Mouse (Mus musculus) lung, adult 18-20 months (tissue): Measurements from ENCODE around the gene Nedd9.

ENCODE experiments used
- DNase-seq, 2 experiments: peaks; one replicate each; pipeline ENCODE4 v3.0.0; 2022; ENCODE audit warnings: mixed read lengths in 2 of 2

Nedd9 gene

DNA sequence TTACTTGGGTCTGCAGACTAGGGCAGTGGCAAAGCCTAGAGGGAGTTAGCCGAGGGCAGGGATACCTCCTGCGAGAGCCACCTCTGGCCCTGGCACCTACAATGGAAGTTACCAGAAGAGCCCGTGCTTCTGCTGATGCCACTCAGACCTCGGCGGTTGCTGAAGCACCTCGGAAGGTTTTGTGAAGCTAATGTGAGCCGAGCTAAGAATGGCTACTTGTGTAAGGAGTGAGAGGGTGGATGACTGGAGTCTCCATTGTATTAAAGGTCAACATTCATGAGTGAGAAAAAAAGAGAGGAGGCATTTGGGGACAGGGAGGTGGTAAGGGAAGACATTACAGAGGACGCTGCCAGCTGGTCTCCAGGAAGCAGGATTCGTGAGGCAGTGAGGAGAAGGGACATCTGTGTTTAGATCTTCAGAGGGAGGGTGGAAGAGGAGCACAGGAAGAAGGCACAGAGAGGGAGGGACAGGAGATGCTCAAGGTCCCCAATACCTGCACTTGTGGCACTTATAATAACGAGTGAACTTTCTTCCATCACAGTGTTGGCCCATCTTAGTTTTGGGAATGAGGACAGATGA lies 78.7 kb downstream of the Nedd9 start:
- DNase-seq: no peak

DNA sequence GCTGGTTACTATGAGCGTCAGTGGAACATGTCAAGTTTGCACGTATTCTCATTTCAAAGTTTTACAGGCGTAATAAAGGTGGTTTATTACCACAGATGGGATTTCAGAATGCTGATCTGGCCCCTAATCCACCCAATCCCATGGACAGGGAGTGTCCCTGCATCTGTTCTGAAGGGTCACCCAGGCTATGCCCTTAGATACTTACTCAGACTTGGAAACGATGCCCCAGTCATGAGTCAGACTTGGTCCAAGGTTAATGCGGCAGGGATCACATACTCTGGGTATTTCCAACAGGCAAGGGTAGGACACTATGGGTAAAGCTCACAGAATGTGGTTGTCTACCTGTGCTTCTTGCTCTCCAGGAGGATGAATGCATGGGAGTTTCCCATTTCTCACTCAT lies 82.2 kb downstream of the Nedd9 start:
- no peak for DNase-seq

DNA sequence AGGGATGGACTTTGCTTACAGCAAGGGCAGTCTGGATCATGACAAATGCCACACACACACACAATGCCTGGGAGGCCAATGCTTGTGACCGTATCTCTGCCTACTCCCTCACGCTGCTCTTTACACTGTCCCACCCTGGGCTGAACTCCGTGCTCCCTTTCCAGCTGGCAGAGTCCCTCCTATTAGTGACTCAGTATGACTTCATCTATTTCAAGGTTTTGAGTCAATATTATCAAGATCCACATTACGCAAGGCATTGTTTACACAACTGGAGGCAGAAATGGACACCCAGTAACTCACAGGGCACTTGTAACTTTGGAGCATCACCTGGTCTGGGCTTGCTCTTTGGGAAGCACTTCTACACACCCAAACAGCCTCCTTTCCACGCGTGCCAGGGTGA lies 83.3 kb downstream of the Nedd9 start:
- peak; percentile 83 to 90 for DNase-seq

DNA sequence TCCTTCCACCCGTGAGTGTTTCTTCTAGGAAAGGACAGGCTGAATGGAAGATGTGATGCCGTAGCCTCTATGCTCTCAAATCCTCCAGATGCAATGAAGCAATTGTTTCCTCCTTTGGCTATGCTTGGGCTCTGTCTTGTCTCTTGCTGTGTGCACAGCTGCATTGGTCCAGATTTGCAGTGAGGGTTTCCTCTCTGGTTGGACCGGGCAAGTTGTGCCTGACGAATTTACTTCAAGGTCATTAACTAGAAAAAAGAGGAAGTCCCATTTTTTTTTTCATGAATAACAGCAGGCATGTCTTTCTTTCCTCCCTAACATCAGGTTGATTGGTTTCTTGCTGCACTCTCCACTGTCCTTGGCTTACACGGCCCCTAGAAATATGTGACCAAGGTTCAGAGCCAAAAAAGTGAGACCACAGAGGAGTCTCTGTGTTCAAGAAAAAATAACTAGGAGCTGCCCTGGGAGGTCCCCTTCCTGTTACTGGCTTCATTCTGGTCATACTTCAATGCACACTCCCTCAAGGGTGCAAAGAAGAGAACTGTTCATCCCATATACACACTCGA lies 84.6 kb downstream of the Nedd9 start:
- DNase-seq: no peak

DNA sequence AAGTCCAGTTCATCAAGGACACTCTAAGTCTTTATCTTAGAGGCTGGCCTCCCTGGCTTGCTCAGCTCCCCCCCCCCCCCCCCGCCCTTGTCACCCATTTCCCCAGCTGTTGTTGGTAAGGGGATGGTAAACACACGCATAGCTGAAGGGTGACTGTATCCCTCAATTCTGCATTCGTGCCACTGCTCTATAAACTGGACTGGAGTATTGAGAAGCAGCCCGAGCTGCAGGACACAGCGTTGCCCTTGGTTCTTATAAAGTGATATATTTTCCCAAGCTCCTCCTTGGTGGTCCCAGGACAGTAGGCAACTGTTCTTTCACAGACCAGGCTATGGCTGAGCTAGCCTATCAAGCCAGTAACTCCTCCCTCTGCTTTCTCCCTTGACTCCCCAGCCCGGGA lies 85.4 kb downstream of the Nedd9 start:
- DNase-seq: no peak

DNA sequence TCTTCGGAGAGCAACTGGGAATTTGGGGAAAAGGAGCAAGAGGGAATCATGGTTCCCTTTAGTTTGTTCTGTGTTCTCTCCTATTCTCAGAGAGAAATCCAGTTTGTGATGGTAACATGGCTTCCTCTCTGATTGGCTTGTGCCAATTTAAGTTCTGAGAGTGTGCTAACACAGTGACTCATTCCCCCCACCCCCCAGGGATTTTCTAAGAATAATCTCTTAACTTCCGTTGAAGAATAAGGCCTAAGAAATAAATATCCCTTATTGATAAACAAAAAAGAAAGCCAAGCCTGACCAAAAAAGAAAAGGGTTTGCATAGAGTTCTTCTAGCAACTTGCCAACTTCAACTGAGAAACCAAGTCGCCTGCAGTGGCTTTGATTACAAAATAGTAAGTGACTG lies 86.9 kb downstream of the Nedd9 start:
- peak in 1 of 2 experiments; percentile 20 for DNase-seq

DNA sequence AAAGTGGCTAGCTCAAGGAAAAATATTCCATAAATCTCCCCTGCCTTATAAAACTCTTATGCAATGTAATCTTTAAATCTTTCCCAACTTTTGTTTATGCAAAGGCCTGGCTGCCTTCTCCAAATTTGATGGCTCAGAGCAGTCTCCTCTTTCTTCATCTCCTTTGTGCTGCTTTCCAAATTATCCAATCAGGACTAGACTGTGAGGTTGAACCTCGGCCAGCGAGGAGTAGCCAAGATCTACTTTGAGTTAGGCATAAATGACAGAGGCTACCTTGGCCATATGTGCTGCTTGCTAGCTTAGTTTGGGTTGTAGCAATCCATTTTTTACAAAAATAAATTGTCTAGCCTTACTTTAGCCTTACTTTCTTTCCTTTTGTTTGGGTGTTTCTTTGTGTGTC lies 95.0 kb downstream of the Nedd9 start:
- no peak for DNase-seq

DNA sequence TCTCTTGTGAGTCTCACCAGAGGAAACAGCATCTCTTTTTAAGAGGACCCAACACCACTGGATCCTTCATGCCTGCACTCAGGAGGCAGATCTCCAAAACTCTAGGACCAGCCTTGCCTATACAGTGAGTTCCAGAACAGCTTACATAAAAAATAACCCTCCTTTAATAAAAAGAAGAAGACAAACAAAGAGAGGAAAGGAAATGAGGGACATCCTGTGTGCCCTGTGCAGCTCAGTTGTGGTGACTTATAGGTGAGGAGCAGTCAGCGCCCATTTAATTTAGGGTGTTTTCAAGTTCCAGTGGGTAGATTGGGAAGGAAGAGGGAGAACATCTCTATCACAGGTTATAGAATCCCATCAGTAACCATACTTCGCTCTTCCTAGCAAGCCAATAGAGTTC lies 96.5 kb downstream of the Nedd9 start:
- DNase-seq: no peak

DNA sequence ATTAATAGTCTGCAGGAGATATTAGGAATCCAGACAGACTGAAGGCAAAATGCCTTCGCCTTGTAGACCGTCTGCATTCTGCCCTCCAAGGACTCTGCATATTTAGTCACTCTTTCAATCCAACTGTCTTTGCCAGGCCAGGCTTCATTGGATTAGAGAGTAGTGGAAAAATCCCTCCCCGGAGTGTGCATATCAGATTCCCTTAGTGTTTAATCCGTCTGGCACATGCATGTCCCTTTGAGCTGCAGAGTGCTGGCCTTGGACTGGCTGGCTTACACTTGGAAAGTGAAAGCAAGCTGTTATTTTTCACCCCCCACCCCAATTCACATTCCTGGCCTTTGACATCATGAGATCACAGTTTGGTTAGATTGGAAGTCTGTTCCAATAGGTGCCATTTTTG lies 100.6 kb downstream of the Nedd9 start:
- peak in 1 of 2 experiments; percentile 55 for DNase-seq

DNA sequence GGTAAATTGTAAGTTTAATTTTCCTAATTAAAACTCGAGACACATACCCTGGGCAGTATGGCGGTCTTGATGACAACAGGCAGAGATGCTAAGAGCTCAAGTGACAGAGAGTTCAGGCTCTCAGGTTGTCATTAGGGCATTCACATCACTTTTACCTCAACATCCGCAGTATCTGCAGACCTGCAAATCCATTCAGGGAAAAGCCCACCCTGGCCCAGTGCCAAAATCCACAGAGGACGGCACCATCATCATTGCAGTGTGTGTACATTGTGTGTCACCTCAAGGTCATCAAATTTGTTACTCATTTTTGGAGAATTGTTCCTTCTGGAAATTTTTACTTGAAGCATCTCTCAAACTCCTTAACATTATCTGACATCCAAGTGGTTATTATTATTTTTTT lies 102.3 kb downstream of the Nedd9 start:
- no peak for DNase-seq

DNA sequence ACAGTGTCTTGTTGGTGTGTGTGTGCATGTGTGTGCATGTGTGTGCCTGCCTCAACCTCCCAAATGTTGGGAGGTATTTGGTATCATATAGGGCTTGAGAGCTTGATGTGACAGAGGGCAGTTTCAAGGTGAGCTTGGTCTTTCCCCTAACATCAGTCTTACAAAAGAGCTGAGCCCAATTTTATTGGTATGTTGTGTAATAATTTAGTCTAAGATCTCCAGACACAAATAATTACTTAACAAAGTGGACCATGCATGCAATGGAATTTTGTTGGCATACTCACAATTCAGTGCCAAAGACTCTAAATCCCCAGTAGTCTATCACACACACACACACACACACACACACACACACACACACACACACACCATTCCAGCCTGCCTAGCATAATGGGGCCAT lies 104.5 kb downstream of the Nedd9 start:
- no peak for DNase-seq

DNA sequence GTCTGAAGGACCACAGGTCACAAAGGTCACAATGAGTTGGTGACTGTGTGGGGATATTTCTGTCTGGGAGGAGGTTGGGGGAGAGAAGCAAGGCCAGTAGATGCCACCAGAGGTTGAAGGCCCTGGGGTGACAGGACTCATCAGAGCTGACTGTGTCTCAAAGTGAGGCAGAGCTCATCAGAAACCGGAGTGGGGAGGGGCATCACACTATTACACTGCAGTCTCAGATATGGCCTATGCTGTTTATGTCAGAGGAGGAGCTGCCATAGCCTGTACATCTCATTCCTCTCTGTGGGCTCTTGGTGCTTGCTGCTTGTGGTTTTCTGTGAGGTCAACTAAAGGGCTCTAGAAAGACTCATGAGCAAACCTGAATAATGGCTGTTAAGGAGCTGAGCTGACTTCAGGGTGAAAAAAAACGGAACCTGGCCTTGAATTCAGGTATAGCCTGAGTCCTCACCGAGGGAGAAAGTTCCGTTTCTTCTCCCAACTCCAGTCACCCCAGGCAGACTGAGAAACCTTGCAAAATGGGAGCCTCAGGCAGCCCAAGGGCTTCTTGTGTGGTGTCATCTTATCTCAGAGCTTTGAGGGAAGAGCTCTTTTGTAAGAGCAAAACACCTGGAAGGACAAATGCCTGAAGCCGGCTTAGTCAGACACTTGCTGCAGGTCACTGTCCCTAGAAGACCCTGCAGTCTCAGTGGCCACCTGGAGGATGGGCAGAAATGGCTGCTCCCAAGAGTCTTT lies 105.2 kb downstream of the Nedd9 start:
- DNase-seq: no peak

DNA sequence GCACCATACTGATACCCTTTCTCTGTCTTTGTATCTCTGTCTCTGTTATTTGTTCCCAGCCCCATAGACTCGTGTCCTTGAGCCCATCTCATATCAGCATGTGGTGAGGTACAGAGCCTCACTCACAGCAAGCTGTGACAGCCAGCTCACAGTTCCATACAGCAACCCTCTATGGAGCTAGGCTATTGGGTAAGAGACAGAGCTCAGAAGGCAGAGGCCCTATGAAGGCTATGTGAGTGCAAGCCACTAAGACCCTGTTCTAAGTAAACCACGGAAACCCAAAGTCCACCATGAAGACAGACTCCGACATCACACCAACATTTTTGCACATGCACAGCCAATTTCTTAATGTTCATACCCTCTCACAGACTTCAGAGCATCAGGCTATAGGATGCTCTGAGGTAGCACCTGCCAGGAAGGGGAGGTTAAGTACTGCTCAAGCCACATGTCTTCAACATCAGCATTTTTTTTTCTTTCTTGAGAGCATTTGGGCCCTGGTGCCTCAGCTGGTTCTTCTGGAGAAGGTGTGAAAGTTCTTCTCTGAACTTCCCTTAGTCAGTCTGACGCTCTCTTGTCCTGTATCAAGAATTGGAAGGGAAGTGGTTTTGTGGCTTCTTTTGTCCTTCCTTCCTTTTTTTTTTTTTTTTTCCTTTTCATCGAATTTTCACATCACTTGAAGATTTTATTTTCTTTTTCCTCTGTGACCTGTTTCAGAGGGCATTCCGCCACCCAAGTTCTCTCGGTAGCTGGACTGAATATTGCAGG lies 105.9 kb downstream of the Nedd9 start:
- DNase-seq: no peak

DNA sequence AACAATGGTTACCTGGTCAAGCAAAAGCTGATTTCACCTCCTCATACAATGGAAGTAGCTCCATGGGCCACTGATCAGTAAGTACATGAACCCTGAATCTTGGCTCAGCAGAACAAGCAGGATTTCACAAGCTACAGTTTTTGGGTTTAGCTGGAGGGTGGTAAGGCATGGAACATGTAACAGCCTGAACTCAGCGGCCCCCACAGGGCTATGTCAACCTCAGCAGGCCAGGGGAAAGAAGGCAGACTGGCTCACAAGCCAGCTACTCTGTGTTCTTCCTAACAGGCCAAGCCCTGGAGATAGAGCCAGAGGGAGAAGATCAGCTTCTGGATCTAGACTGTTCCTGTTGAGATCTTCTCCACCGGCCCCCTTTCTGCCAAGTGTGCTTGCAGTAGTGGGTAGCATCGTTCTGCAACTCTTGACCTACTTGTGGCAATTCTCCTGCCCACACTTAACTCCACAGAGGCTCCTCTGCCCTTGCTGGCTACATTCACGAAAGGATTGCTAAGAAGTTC lies 107.2 kb downstream of the Nedd9 start:
- no peak for DNase-seq

DNA sequence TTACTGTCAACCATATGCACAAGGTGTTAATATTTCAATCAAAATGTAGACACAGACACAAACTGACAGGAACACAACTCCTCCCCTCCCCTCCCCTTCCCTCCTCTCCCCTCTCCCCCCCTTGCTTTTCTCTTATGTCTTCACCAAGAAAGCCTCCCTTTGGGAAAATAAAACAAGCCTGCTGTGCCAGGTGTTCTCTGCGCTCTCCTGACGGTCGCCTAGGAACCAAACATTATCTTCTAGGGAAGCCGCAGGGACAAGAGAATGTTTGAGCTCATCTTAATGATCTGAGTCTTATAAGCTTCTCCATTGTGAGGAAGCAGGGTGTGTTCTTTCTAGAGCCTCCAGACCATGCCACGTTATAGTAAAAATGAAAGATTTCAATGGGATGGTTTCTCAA lies 108.7 kb downstream of the Nedd9 start:
- DNase-seq: no peak

DNA sequence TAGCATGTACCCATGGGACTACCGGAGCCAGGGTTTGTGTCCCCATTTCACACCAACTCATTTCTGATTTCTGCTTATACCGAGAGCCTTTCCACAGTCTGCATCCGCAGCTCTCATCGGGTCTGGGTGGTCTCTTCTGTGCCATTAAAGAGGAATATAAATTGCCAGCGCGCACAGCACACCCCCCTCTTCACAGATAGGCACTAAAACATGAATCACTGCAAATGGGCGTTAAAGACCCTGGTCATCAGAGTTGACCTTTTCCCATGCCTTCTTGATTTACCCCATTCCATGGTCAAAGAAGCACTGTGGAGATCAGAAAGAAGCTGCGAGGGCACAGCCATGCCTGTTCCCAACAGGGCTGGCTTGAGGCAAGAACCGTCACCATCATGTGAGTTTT lies 109.3 kb downstream of the Nedd9 start:
- no peak for DNase-seq

DNA sequence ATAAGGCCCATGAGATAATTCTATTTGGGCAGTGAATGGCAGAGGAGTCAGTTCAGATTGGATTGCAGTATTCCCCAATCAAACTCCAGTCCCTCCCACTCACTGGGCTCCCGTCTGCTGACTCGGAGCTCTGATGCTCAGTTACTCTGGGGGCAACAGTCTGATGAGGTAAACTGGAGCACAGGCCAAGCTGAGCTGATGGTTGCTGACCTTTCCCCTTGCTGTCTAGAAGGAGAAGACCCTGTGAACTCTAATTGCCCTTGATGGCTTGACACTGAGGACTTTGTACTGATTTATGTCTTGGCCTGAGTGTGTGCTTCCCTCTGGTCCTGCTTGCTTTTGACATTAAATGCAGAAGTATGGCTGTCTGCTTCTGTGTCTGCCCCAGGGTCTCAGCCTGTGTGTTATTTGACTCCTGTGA lies 110.1 kb downstream of the Nedd9 start:
- DNase-seq: no peak

DNA sequence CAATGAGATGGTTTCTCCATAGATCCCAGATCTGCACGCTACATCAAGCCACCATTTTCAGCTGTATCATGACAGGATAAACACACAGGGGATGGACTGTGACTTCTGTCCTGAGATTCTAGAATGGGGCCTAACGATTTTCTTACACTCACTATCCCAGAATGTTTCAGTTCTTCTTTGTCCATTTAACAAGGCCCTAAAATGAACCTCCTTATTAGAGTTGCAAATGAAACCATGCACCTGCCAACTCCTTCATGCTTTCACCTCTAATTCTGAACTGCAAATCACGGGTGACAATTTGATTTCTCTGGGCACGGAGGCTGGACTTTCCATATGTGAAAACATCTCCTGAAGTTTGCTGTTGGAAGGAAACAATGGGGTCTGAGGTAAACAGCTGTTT lies 111.1 kb downstream of the Nedd9 start:
- no peak for DNase-seq

DNA sequence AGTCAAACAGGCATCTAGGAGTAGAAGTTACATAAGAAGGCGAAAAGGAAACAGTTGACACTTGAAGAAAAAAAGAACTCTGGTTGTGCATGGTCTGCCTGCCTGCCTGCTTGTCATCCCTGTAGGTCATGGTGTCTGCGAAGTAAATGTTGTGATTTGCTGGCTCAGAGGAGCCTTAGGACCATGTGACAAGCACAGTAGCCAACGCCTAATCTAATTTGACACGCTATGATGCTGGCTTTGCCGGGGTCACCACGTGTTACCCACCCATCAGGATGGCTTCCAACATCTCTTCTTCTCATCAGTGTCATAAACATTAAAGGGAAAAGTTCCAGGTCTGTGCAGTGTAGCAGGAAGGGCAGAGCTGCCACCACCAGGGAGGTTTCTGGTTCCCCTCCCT lies 111.5 kb downstream of the Nedd9 start:
- DNase-seq: no peak

DNA sequence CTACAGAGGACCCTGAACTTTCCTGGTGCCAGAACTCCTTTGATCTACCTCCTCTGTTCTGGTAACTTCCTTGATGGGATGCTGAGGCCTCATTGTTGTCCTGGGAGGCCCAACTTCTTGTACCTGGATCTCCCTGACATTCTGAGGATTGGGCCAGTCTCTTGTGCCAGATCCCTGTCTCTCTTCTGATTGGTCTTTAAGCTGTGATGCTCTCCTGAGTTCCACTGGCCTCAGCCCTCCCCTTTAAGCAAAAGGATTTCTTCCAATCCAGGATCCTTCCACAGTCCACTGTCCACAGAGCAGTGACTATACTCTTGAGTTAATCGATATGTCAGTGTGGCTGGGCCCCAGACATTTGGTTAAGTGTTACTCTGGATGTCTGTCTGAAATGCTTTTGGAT lies 112.3 kb downstream of the Nedd9 start:
- DNase-seq: no peak

DNA sequence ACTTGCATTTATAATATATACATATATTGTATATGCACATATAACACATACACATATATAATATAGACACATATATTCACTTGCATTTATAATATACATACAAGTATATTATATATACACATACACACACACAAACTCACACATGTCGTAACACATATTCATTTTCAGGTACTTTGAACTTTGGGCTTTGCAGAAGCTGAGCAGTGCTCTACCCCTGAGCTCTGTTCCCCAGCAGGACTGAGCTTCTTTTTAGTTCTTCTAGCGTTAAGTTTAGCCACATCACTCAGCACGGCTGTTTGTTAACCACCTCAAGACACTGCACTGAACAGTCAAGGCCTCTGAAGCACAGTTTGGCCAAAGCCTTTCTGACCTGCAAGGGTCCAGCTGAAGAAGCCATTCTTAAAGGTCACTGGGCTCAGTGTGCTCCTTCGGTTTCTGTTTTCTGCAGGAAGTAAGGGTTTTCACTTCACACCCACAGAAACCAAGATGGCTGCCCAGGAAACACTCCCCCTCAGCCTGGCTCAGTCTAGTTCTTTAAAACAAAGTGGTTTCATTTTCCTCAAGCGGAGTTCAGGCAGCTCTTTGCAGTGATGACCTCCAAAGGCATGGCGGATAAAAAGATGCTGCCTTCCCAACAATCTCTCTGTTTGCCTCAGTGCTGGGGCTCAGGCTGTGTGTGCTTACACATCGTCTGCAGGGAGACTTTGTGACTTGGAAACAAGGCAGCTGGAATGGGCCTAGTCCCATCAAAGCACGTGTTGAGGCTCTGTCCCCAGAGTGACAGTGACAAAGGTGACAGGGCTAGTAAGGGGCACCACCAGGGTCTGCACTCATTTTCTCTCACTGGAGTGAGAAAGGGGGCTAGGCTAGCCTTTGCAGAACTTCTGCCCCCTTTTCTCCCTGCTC lies 114.4 kb downstream of the Nedd9 start:
- no peak for DNase-seq

DNA sequence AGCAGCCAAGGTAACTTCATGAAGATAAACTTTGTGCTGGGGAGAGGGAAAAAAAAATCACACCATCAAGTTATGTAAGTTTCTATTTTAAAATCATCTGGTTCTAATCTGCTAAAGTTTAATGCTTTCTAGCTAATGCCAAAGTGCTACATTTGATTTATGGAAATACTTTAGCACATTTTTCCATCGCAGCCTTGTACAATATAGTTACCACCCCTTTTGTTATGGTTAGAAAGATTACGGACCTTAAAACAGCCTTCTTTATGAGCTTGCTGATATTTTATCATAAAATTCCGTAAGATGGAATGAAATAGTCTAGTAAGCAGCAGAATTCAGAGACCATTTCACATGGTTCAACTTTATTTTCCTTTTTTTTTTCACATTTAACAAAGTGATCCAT lies 115.6 kb downstream of the Nedd9 start:
- no peak for DNase-seq

DNA sequence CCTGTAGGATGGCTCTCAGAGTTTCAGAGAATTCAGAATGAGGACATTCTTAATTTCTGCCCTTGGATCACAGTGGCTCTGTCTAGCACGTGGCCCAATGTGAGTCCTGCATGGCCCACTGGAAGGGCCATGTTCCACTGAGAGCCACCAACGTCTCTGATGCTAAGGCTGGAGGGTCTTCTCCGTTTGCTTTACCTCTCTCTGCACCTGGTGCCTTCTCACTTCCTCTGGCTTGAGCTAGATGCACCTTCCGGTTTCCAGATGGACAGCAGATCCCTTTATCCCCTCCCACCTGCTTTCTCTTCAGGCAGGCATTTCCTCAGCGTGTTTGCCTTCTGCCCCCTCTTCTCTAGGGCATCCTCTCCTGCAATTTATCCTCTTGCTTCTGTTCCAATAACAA lies 118.5 kb downstream of the Nedd9 start:
- DNase-seq: no peak
